Mouse (Mus musculus): ENCODE results near the gene Ptpru. TPM values are rescaled to one million over a fixed set of nuclear protein-coding genes. Genes with fewer than 3 reads are reported as not detected.

Gene Ptpru
- polyA plus RNA-seq, 2 experiments: 2.0 to 2.8 TPM

DNA sequence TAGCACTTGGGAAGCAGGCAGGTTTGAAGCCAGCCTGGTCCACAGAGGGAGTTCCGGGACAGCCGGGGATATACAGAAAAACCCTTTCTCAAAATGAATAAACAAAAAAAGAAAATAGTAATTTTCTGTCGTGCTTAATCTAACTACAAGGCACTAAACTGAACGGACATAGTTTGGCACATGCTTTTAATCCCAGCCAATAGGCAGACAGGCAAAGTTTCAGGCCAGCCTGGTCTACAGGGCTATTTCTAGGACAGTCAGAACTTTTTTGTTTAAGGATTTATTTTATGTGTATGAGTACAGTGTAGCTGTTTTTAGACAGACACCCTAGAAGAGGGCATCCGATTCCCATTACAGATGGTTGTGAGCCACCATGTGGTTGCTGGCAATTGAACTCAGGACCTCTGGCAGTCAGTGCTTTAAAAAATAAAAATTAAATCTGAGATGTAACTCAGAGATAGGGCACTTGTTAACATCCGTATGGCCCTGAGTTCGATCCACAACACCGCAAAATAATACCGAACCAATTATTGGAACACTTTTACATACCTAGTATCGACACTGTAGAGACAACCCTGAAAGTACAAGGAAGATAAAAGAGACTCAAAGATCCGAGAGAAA, 34.7 kb upstream of the Ptpru start:
- H3K9ac ChIP-seq (replicated peaks): peak overlapping the region; percentile 87
- ATAC-seq (ENCODE audit: insufficient read depth): peak; percentile 5
- DNase-seq (ENCODE audit: low read depth in 3 of 3, low spot score in 3 of 3): no peak
- TF ChIP-seq EP300 (IDR thresholded peaks at IDR 0.05; ENCODE audit: low read depth): no peak
- TF ChIP-seq CTCF (IDR thresholded peaks at IDR 0.05; ENCODE audit: low read depth): no peak
- H3K4me1 ChIP-seq (replicated peaks; ENCODE audit: control insufficient read depth in 2 of 2, insufficient read depth in 2 of 2, low read length in 1 of 2): peaks cover 24 to 29% of the 10 kb centered on the region in 2 experiments
- no peaks in the 10 kb centered on the region for H3K27me3 ChIP-seq (ENCODE audit: control insufficient read depth, insufficient read depth, low read length)
- H3K4me3 ChIP-seq (ENCODE audit: insufficient read depth in 1 of 2, low read depth in 2 of 2, low read length in 2 of 2): peak overlapping the region; percentile 64 to 87
- H3K27ac ChIP-seq: peak overlapping the region; percentile 75
- H3K9me3 ChIP-seq (ENCODE audit: control insufficient read depth, low read length): no peaks in the 10 kb centered on the region
- 7% methylated on average over 11 of the region's 11 CpGs for WGBS (ENCODE audit: insufficient replicate concordance)
- peaks cover 4% of the 10 kb centered on the region for H3K36me3 ChIP-seq (replicated peaks; ENCODE audit: control insufficient read depth, insufficient read depth, low read depth)
- H3K4me2 ChIP-seq (ENCODE audit: low read depth): peak overlapping the region; percentile 86

DNA sequence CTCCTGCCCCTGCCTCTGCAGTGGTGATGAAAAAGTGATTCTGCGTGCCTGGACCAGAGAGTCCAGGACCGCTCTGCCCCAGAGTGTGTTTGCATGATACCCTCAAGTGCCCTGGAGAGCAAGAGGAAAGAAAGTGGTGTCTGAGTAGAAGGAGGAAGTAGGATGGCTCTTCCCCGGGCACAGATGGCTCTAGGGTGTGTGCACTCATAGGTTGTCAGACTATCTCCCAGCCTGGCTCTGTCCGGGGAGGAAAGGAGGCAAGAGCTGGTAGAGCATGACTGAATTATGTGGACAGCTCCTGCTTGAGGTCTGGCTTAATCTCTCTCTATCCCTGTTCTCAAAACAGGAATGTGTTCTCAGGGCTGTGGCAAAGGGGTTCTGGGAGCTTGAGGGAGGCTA, 23.3 kb upstream of the Ptpru start:
- Histone ChIP-seq H3K9ac (replicated peaks) (no peak overlapping the region), H3K36me3 (replicated peaks; ENCODE audit: control insufficient read depth, insufficient read depth, low read depth) (peaks cover 2% of the 10 kb centered on the region; the same call in 1 of the 2 replicates), H3K4me1 (replicated peaks; ENCODE audit: control insufficient read depth in 2 of 2, insufficient read depth in 2 of 2, low read length in 1 of 2) (no peaks in the 10 kb centered on the region), H3K4me2 (ENCODE audit: low read depth) (no peak overlapping the region), H3K27ac (no peak overlapping the region), H3K4me3 (ENCODE audit: insufficient read depth in 1 of 2, low read depth in 2 of 2, low read length in 2 of 2) (no peak overlapping the region), H3K9me3 (ENCODE audit: control insufficient read depth, low read length) (no peaks in the 10 kb centered on the region), H3K27me3 (ENCODE audit: control insufficient read depth, insufficient read depth, low read length) (no peaks in the 10 kb centered on the region)
- 34% methylated on average over 4 of the region's 4 CpGs for WGBS (ENCODE audit: insufficient replicate concordance)
- DNase-seq (ENCODE audit: low read depth in 3 of 3, low spot score in 3 of 3) (no peak), ATAC-seq (ENCODE audit: insufficient read depth) (no peak)
- TF ChIP-seq CTCF (IDR thresholded peaks at IDR 0.05; ENCODE audit: low read depth): no peak
- no peak for TF ChIP-seq EP300 (IDR thresholded peaks at IDR 0.05; ENCODE audit: low read depth)

DNA sequence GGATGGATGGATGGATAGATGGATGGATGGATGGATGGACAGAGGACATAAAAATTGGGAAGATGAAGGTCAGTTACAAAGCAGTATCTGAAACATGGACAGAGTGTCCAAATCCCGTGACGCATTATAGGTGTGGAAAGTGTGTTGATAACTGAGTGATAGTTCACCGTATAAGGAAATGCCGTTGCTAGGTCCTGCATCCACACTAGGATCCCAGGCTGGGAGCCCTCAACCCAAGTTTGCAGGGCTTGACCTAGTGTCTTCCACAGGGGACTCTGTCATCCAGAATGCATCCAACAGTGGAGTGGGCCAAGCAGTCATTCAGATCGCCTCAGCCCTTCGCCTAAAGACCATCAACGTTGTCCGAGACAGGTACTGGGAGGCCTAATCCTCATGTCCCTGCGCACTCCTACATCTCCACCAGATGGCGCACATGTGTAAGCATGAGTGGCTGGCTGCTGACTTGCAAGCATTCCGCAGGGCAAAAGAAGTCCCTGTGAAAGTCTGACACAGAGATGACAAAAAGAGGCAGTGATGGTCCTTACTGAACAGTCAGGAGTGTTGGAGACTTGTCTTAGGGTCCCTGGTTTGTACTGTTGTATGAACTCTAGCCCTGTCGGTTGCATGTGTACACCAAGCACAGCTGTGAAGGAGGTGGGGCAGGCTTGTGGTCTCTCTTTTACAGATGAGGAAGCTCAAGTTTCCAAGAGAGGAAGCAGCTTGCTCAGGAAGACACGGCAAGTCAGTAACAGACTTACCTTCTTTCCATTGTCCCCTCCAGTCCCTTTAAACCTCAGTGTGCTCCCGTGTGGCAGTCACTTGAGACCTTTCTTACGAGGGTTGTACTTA, 22.6 kb upstream of the Ptpru start:
- H3K27ac ChIP-seq: no peak overlapping the region
- 36% methylated on average over 15 of the region's 15 CpGs for WGBS (ENCODE audit: insufficient replicate concordance)
- no peaks in the 10 kb centered on the region for H3K9me3 ChIP-seq (ENCODE audit: control insufficient read depth, low read length)
- DNase-seq (ENCODE audit: low read depth in 3 of 3, low spot score in 3 of 3): peak; percentile 52 to 60 (median 56)
- no peak overlapping the region for H3K4me3 ChIP-seq (ENCODE audit: insufficient read depth in 1 of 2, low read depth in 2 of 2, low read length in 2 of 2)
- H3K36me3 ChIP-seq (replicated peaks; ENCODE audit: control insufficient read depth, insufficient read depth, low read depth): peaks cover 2% of the 10 kb centered on the region; the same call in 1 of the 2 replicates
- H3K9ac ChIP-seq (replicated peaks): no peak overlapping the region
- no peaks in the 10 kb centered on the region for H3K4me1 ChIP-seq (replicated peaks; ENCODE audit: control insufficient read depth in 2 of 2, insufficient read depth in 2 of 2, low read length in 1 of 2)
- TF ChIP-seq EP300 (IDR thresholded peaks at IDR 0.05; ENCODE audit: low read depth) (no peak), CTCF (IDR thresholded peaks at IDR 0.05; ENCODE audit: low read depth) (peak; percentile 99)
- no peaks in the 10 kb centered on the region for H3K27me3 ChIP-seq (ENCODE audit: control insufficient read depth, insufficient read depth, low read length)
- ATAC-seq (ENCODE audit: insufficient read depth): peak; percentile 39; the same call in 1 of the 2 replicates
- no peak overlapping the region for H3K4me2 ChIP-seq (ENCODE audit: low read depth)

DNA sequence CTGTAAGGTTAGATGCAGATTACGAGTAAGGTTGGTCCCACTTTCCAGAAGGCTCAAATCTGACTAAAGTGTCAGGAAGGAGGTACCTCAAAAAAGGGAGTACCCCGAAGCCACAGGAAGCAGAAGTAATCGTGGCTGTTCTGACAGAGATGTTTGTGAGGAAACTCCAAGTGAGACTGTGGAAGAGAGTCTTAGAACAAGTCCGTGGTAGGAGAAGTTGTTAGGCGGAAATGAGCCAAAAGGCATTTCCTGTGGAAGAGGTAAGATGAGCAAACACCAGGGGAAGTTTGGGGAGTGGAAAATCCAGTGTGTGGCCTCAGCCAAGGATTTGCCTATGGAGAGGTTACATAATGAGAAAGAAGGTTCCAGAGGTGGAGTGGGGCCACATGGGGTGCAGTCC, 16.9 kb upstream of the Ptpru start:
- ATAC-seq (ENCODE audit: insufficient read depth) (no peak), DNase-seq (ENCODE audit: low read depth in 3 of 3, low spot score in 3 of 3) (no peak)
- Histone ChIP-seq H3K9me3 (ENCODE audit: control insufficient read depth, low read length) (no peaks in the 10 kb centered on the region), H3K4me3 (ENCODE audit: insufficient read depth in 1 of 2, low read depth in 2 of 2, low read length in 2 of 2) (no peak overlapping the region), H3K9ac (replicated peaks) (no peak overlapping the region), H3K4me2 (ENCODE audit: low read depth) (no peak overlapping the region), H3K4me1 (replicated peaks; ENCODE audit: control insufficient read depth in 2 of 2, insufficient read depth in 2 of 2, low read length in 1 of 2) (no peaks in the 10 kb centered on the region), H3K27ac (no peak overlapping the region), H3K27me3 (ENCODE audit: control insufficient read depth, insufficient read depth, low read length) (no peaks in the 10 kb centered on the region), H3K36me3 (replicated peaks; ENCODE audit: control insufficient read depth, insufficient read depth, low read depth) (no peaks in the 10 kb centered on the region; the same call in 1 of the 2 replicates)
- TF ChIP-seq CTCF (IDR thresholded peaks at IDR 0.05; ENCODE audit: low read depth) (no peak), EP300 (IDR thresholded peaks at IDR 0.05; ENCODE audit: low read depth) (no peak)
- WGBS (ENCODE audit: insufficient replicate concordance): 45% methylated on average over 5 of the region's 5 CpGs

DNA sequence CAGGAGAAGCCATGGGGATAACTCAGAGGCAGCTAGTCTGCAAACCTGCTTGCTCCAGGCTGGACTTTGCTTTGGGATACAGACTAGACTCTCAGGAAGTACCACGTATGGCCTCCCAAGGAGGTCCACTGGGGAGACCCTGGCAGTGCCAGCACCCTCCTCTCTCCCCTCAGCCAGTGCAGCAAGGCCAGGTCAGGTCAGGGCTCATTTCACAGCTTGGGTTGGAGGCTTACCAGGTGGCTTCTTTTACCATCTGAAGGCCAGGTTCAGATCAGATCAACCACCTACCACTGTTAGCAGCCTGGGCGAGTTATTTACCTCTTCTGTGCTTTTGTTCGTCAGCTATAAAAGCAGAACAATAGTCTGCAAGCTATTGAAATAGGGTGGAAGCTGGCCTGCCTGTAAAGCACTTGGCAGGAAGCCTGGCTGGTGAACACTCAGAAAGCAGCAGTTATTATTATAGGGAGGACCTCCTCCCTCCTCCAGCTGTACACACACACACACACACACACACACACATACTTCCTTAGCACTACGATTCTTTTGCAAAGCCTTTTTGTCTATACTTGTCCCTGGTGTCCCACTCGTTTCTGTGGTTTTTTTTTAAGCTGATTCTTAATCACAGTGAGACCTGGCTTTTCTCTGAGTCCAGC, 12.0 kb upstream of the Ptpru start:
- no peak overlapping the region for H3K4me2 ChIP-seq (ENCODE audit: low read depth)
- H3K4me1 ChIP-seq (replicated peaks; ENCODE audit: control insufficient read depth in 2 of 2, insufficient read depth in 2 of 2, low read length in 1 of 2): no peaks in the 10 kb centered on the region
- H3K9ac ChIP-seq (replicated peaks): no peak overlapping the region
- TF ChIP-seq EP300 (IDR thresholded peaks at IDR 0.05; ENCODE audit: low read depth): no peak
- no peak for TF ChIP-seq CTCF (IDR thresholded peaks at IDR 0.05; ENCODE audit: low read depth)
- WGBS (ENCODE audit: insufficient replicate concordance): 53% methylated on average over 5 of the region's 5 CpGs
- H3K4me3 ChIP-seq (ENCODE audit: insufficient read depth in 1 of 2, low read depth in 2 of 2, low read length in 2 of 2): no peak overlapping the region
- no peaks in the 10 kb centered on the region for H3K9me3 ChIP-seq (ENCODE audit: control insufficient read depth, low read length)
- no peaks in the 10 kb centered on the region; the same call in 1 of the 2 replicates for H3K36me3 ChIP-seq (replicated peaks; ENCODE audit: control insufficient read depth, insufficient read depth, low read depth)
- no peak for DNase-seq (ENCODE audit: low read depth in 3 of 3, low spot score in 3 of 3)
- no peaks in the 10 kb centered on the region for H3K27me3 ChIP-seq (ENCODE audit: control insufficient read depth, insufficient read depth, low read length)
- no peak overlapping the region for H3K27ac ChIP-seq
- no peak for ATAC-seq (ENCODE audit: insufficient read depth)
